Mouse (Mus musculus): ENCODE measurements around the gene Pde8a.

DNA sequence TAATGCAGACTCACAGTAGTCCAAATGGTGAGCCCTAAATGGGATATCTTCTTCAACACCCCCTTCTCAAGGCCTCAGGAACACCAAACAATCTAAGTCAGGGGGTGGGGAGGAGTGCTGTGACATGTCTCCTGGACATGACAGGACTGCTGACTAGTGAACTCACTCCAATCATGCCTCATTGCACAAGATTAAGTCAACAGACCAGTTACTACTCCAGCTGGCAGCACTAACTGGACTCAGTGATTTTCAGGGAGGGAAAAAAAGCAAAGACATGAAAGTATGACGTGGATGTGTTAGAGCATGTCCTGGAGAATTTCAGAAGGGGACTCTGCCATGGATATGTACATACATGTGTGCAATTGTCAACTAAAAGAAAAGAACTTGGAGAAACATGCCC, 166.0 kb downstream of the Pde8a start:
- no peak for TF ChIP-seq POLR2A (IDR thresholded peaks at IDR 0.05; ENCODE audit: extremely low read depth, insufficient read depth, low read length)
- TF ChIP-seq CTCF (IDR thresholded peaks at IDR 0.05; ENCODE audit: extremely low read depth, insufficient read depth, low read length), result no peak
